Comparison of ENCODE assay signal across 32 mouse cellular contexts in the genomic region with DNA sequence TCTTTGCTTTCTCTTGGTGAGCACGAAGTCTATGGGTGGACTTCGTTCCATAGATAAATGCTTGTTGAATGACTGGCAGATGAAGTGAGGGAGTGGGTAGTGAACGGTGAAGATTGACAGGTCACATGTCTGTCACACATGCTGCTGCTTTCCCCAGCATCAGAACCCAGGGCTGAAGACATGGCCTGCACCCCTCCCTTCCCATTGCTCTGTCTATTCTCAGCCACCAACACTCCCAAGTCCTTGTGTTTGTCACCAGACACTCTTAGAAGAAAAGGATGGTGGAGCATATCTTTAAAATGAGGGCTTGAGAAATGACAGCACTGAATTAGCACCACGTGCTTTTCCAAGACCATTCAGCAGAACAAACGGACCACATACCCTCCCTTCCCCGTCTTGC.
"Had no signal": no experiment of that assay in that cellular context is flagged by ENCODE, and none has a peak within 500 bp of the region (broad histone marks: within the 10 kb centered on the region; RNA-seq: fewer than 3 reads in every experiment).

No protein-coding gene starts in this region.

- ATAC-seq: liver, embryonic 12.5 days; liver, postnatal 0 days; lung, postnatal 0 days; midbrain, embryonic 13.5 days; midbrain, embryonic 15.5 days; midbrain, embryonic 16.5 days had no signal

- H3K9ac ChIP-seq: limb, embryonic 12.5 days; limb, embryonic 13.5 days; limb, embryonic 15.5 days; liver, embryonic 12.5 days; liver, embryonic 13.5 days; liver, embryonic 14.5 days; liver, embryonic 15.5 days; liver, postnatal 0 days; lung, embryonic 14.5 days; lung, embryonic 15.5 days; midbrain, embryonic 12.5 days; midbrain, embryonic 13.5 days; midbrain, embryonic 15.5 days; neural tube, embryonic 12.5 days; neural tube, embryonic 13.5 days had no signal

- H3K4me2 ChIP-seq: limb, embryonic 12.5 days; limb, embryonic 13.5 days; limb, embryonic 15.5 days; liver, embryonic 11.5 days; liver, embryonic 12.5 days; liver, embryonic 13.5 days; liver, embryonic 15.5 days; lung, embryonic 14.5 days; lung, embryonic 15.5 days; midbrain, embryonic 11.5 days; midbrain, embryonic 12.5 days; midbrain, embryonic 13.5 days; midbrain, embryonic 15.5 days; neural tube, embryonic 12.5 days; neural tube, embryonic 13.5 days had no signal

- DNase-seq: left cerebral cortex, postnatal 4 days; liver; liver, embryonic 13.5 days; liver, postnatal 0 days; lung, adult 18-20 months; lung, adult 2 months; lung, embryonic 14.5 days; lung, postnatal 10 days; lung, postnatal 14 days; lung, postnatal 36 days; lung, postnatal 4 days; midbrain, embryonic 14.5 days had no signal

- H3K9me3 ChIP-seq: limb, embryonic 10.5 days; limb, embryonic 12.5 days; limb, embryonic 13.5 days; limb, embryonic 15.5 days; liver, embryonic 12.5 days; liver, embryonic 13.5 days; liver, embryonic 15.5 days; lung, embryonic 15.5 days; midbrain, embryonic 10.5 days; midbrain, embryonic 12.5 days; midbrain, embryonic 13.5 days; midbrain, embryonic 15.5 days; neural tube, embryonic 12.5 days; neural tube, embryonic 13.5 days had no signal

- H3K4me3 ChIP-seq: limb, embryonic 10.5 days; limb, embryonic 12.5 days; limb, embryonic 13.5 days; limb, embryonic 15.5 days; liver, embryonic 12.5 days; liver, embryonic 13.5 days; liver, embryonic 15.5 days; lung, embryonic 15.5 days; midbrain, embryonic 10.5 days; midbrain, embryonic 12.5 days; midbrain, embryonic 13.5 days; midbrain, embryonic 15.5 days; myocyte; neural tube, embryonic 12.5 days; neural tube, embryonic 13.5 days had no signal

- H3K27ac ChIP-seq: limb, embryonic 12.5 days; limb, embryonic 13.5 days; limb, embryonic 15.5 days; liver, embryonic 12.5 days; liver, embryonic 13.5 days; liver, embryonic 14.5 days; liver, embryonic 15.5 days; lung, embryonic 15.5 days; macrophage; midbrain, embryonic 10.5 days; midbrain, embryonic 12.5 days; midbrain, embryonic 13.5 days; midbrain, embryonic 15.5 days; neural tube, embryonic 12.5 days; neural tube, embryonic 13.5 days had no signal

- H3K36me3 ChIP-seq: limb, embryonic 10.5 days; limb, embryonic 12.5 days; limb, embryonic 13.5 days; limb, embryonic 15.5 days; liver, embryonic 12.5 days; liver, embryonic 13.5 days; liver, embryonic 15.5 days; lung, embryonic 15.5 days; midbrain, embryonic 10.5 days; midbrain, embryonic 12.5 days; midbrain, embryonic 13.5 days; midbrain, embryonic 15.5 days; neural tube, embryonic 12.5 days; neural tube, embryonic 13.5 days had no signal

- H3K27me3 ChIP-seq: limb, embryonic 12.5 days; limb, embryonic 13.5 days; limb, embryonic 15.5 days; liver, embryonic 12.5 days; liver, embryonic 13.5 days; liver, embryonic 15.5 days; lung, embryonic 15.5 days; midbrain, embryonic 12.5 days; midbrain, embryonic 13.5 days; midbrain, embryonic 15.5 days; neural tube, embryonic 12.5 days; neural tube, embryonic 13.5 days had no signal

- H3K4me1 ChIP-seq: liver, embryonic 13.5 days; liver, embryonic 15.5 days; neural tube, embryonic 12.5 days had no signal
